Mouse (Mus musculus): ENCODE measurements around the gene Dmrtc2. TPM values are rescaled to one million over a fixed set of nuclear protein-coding genes. Genes with fewer than 3 reads are reported as not detected.
A peak's percentile ranks its signal among the peaks of the same experiment; 100 is the strongest.
"Not testable (repeated sequence)": the region's sequence is repeated elsewhere in the genome, so short reads cannot be mapped to it uniquely, and the experiment has no call there.

Gene Dmrtc2
- polyA plus RNA-seq, 1 experiment from 2014 or later = 0.16 TPM

- DNase-seq (ENCODE audit: low spot score); H3K9me3 ChIP-seq (ENCODE audit: control insufficient read depth, low read length); H3K27me3 ChIP-seq (ENCODE audit: control insufficient read depth, insufficient read depth, low read length); H3K4me1 ChIP-seq (replicated peaks; ENCODE audit: control insufficient read depth, insufficient read depth, low read length); ATAC-seq (ENCODE audit: low FRiP score); H3K4me3 ChIP-seq (replicated peaks; ENCODE audit: low read length); H3K9ac ChIP-seq; H3K27ac ChIP-seq; H3K4me2 ChIP-seq (replicated peaks): not testable (repeated sequence)
- peaks cover 11% of the 10 kb centered on the region; the same call in 1 of the 2 replicates for H3K36me3 ChIP-seq (replicated peaks; ENCODE audit: control insufficient read depth, insufficient read depth)
- WGBS = 96% methylated on average over 2 of the region's 2 CpGs
These were observed 25.9 kb downstream of the Dmrtc2 start for GRCm38 (mm10) chr7:24895749-24896148.

- no peaks in the 10 kb centered on the region for H3K9me3 ChIP-seq (ENCODE audit: control insufficient read depth, low read length)
- no peak overlapping the region for H3K4me3 ChIP-seq (replicated peaks; ENCODE audit: low read length)
- H3K27me3 ChIP-seq (ENCODE audit: control insufficient read depth, insufficient read depth, low read length) = no peaks in the 10 kb centered on the region
- no peak for ATAC-seq (ENCODE audit: low FRiP score)
- H3K4me2 ChIP-seq (replicated peaks) = no peak overlapping the region
- peaks cover 5% of the 10 kb centered on the region; the same call in 1 of the 2 replicates for H3K36me3 ChIP-seq (replicated peaks; ENCODE audit: control insufficient read depth, insufficient read depth)
- DNase-seq (ENCODE audit: low spot score) = no peak
- no peaks in the 10 kb centered on the region for H3K4me1 ChIP-seq (replicated peaks; ENCODE audit: control insufficient read depth, insufficient read depth, low read length)
- H3K27ac ChIP-seq = no peak overlapping the region
- no peak overlapping the region for H3K9ac ChIP-seq
- 66% methylated on average over 8 of the region's 8 CpGs for WGBS
These were observed 26.4 kb downstream of the Dmrtc2 start for GRCm38 (mm10) chr7:24896269-24896668.

- no peak within 1 kb of the TSS for H3K27ac ChIP-seq
- H3K4me3 ChIP-seq (replicated peaks; ENCODE audit: low read length) = no peak within 1 kb of the TSS
- ATAC-seq (ENCODE audit: low FRiP score) (no peak), DNase-seq (ENCODE audit: low spot score) (no peak)
- no peaks in the 10 kb centered on the region for H3K27me3 ChIP-seq (ENCODE audit: control insufficient read depth, insufficient read depth, low read length)
- 87% methylated on average over 12 of the region's 12 CpGs for WGBS
- H3K9me3 ChIP-seq (ENCODE audit: control insufficient read depth, low read length) = no peaks in the 10 kb centered on the region
- no peaks in the 10 kb centered on the region for H3K4me1 ChIP-seq (replicated peaks; ENCODE audit: control insufficient read depth, insufficient read depth, low read length)
- H3K36me3 ChIP-seq (replicated peaks; ENCODE audit: control insufficient read depth, insufficient read depth) = peaks cover 4% of the 10 kb centered on the region; the same call in 1 of the 2 replicates
- H3K9ac ChIP-seq = no peak within 1 kb of the TSS
- H3K4me2 ChIP-seq (replicated peaks) = no peak within 1 kb of the TSS
These were observed 27.4 kb downstream of the Dmrtc2 start, which contains the start of gene Cd79a for GRCm38 (mm10) chr7:24897224-24897623. Gene Cd79a, plus strand, starts transcription at chr7:24897381.

- Histone ChIP-seq H3K9me3 (ENCODE audit: control insufficient read depth, low read length) (no peaks in the 10 kb centered on the region), H3K4me3 (replicated peaks; ENCODE audit: low read length) (no peak overlapping the region), H3K27me3 (ENCODE audit: control insufficient read depth, insufficient read depth, low read length) (no peaks in the 10 kb centered on the region), H3K27ac (no peak overlapping the region), H3K4me2 (replicated peaks) (no peak overlapping the region), H3K4me1 (replicated peaks; ENCODE audit: control insufficient read depth, insufficient read depth, low read length) (no peaks in the 10 kb centered on the region), H3K9ac (no peak overlapping the region), H3K36me3 (replicated peaks; ENCODE audit: control insufficient read depth, insufficient read depth) (no peaks in the 10 kb centered on the region)
- no peak for DNase-seq (ENCODE audit: low spot score)
- WGBS = 70% methylated on average over 5 of the region's 5 CpGs
- ATAC-seq (ENCODE audit: low FRiP score) = no peak
These were observed 28.1 kb downstream of the Dmrtc2 start for GRCm38 (mm10) chr7:24897959-24898358.

GRCm38 (mm10) chr7:24901114-24901513 lies 31.3 kb downstream of the Dmrtc2 start:
- ATAC-seq (ENCODE audit: low FRiP score) (no peak), DNase-seq (ENCODE audit: low spot score) (no peak)
- no peak overlapping the region for H3K4me3 ChIP-seq (replicated peaks; ENCODE audit: low read length)
- no peak overlapping the region for H3K27ac ChIP-seq
- no peaks in the 10 kb centered on the region for H3K36me3 ChIP-seq (replicated peaks; ENCODE audit: control insufficient read depth, insufficient read depth)
- H3K4me1 ChIP-seq (replicated peaks; ENCODE audit: control insufficient read depth, insufficient read depth, low read length) = peaks cover 18% of the 10 kb centered on the region
- H3K9ac ChIP-seq = no peak overlapping the region
- H3K9me3 ChIP-seq (ENCODE audit: control insufficient read depth, low read length) = no peaks in the 10 kb centered on the region
- no peaks in the 10 kb centered on the region for H3K27me3 ChIP-seq (ENCODE audit: control insufficient read depth, insufficient read depth, low read length)
- H3K4me2 ChIP-seq (replicated peaks) = no peak overlapping the region
- 74% methylated on average over 6 of the region's 6 CpGs for WGBS

- Histone ChIP-seq H3K9ac (no peak overlapping the region), H3K9me3 (ENCODE audit: control insufficient read depth, low read length) (no peaks in the 10 kb centered on the region), H3K36me3 (replicated peaks; ENCODE audit: control insufficient read depth, insufficient read depth) (no peaks in the 10 kb centered on the region), H3K4me1 (replicated peaks; ENCODE audit: control insufficient read depth, insufficient read depth, low read length) (peaks cover 23% of the 10 kb centered on the region), H3K27ac (no peak overlapping the region), H3K27me3 (ENCODE audit: control insufficient read depth, insufficient read depth, low read length) (no peaks in the 10 kb centered on the region), H3K4me2 (replicated peaks) (no peak overlapping the region), H3K4me3 (replicated peaks; ENCODE audit: low read length) (no peak overlapping the region)
- 87% methylated on average over 1 of the region's 1 CpGs for WGBS
- ATAC-seq (ENCODE audit: low FRiP score) (no peak), DNase-seq (ENCODE audit: low spot score) (no peak)
These were observed 32.0 kb downstream of the Dmrtc2 start for GRCm38 (mm10) chr7:24901842-24902241.

GRCm38 (mm10) chr7:24902264-24902629 lies 32.4 kb downstream of the Dmrtc2 start:
- WGBS = 61% methylated on average over 2 of the region's 2 CpGs
- H3K9ac ChIP-seq = peak overlapping the region; percentile 64
- peak overlapping the region; percentile 28; the same call in 1 of the 2 replicates for H3K27ac ChIP-seq
- H3K4me3 ChIP-seq (replicated peaks; ENCODE audit: low read length) = peak overlapping the region; percentile 56
- H3K4me1 ChIP-seq (replicated peaks; ENCODE audit: control insufficient read depth, insufficient read depth, low read length) = peaks cover 23% of the 10 kb centered on the region
- H3K27me3 ChIP-seq (ENCODE audit: control insufficient read depth, insufficient read depth, low read length) = no peaks in the 10 kb centered on the region
- DNase-seq (ENCODE audit: low spot score) (no peak), ATAC-seq (ENCODE audit: low FRiP score) (no peak)
- peak overlapping the region; percentile 86 for H3K4me2 ChIP-seq (replicated peaks)
- H3K9me3 ChIP-seq (ENCODE audit: control insufficient read depth, low read length) = no peaks in the 10 kb centered on the region
- no peaks in the 10 kb centered on the region for H3K36me3 ChIP-seq (replicated peaks; ENCODE audit: control insufficient read depth, insufficient read depth)

- 7% methylated on average over 51 of the region's 68 CpGs for WGBS
These were observed 33.0 kb downstream of the Dmrtc2 start, which contains the start of gene Arhgef1 for GRCm38 (mm10) chr7:24902630-24903443. Gene Arhgef1, plus strand, starts transcription at chr7:24902912.

GRCm38 (mm10) chr7:24903444-24903825 lies 33.6 kb downstream of the Dmrtc2 start:
- Histone ChIP-seq H3K36me3 (replicated peaks; ENCODE audit: control insufficient read depth, insufficient read depth) (no peaks in the 10 kb centered on the region), H3K4me2 (replicated peaks) (peak overlapping the region; percentile 86), H3K27ac (no peak overlapping the region; the same call in 1 of the 2 replicates), H3K27me3 (ENCODE audit: control insufficient read depth, insufficient read depth, low read length) (no peaks in the 10 kb centered on the region), H3K4me1 (replicated peaks; ENCODE audit: control insufficient read depth, insufficient read depth, low read length) (peaks cover 23% of the 10 kb centered on the region), H3K9ac (no peak overlapping the region), H3K4me3 (replicated peaks; ENCODE audit: low read length) (peak overlapping the region; percentile 56), H3K9me3 (ENCODE audit: control insufficient read depth, low read length) (no peaks in the 10 kb centered on the region)
- WGBS = 47% methylated on average over 10 of the region's 10 CpGs
- DNase-seq (ENCODE audit: low spot score) (no peak), ATAC-seq (ENCODE audit: low FRiP score) (no peak)

More at GRCm38 (mm10) chr7:24902630-24903443, 33.0 kb downstream of the Dmrtc2 start, which contains the start of gene Arhgef1:
- ATAC-seq (ENCODE audit: low FRiP score) (no peak), DNase-seq (ENCODE audit: low spot score) (no peak)
- H3K4me2 ChIP-seq (replicated peaks) = peak within 1 kb of the TSS; percentile 86
- peak within 1 kb of the TSS; percentile 28; the same call in 1 of the 2 replicates for H3K27ac ChIP-seq
- no peaks in the 10 kb centered on the region for H3K36me3 ChIP-seq (replicated peaks; ENCODE audit: control insufficient read depth, insufficient read depth)
- H3K9ac ChIP-seq = peak within 1 kb of the TSS; percentile 64
- H3K4me1 ChIP-seq (replicated peaks; ENCODE audit: control insufficient read depth, insufficient read depth, low read length) = peaks cover 23% of the 10 kb centered on the region
- no peaks in the 10 kb centered on the region for H3K9me3 ChIP-seq (ENCODE audit: control insufficient read depth, low read length)
- no peaks in the 10 kb centered on the region for H3K27me3 ChIP-seq (ENCODE audit: control insufficient read depth, insufficient read depth, low read length)
- peak within 1 kb of the TSS; percentile 56 for H3K4me3 ChIP-seq (replicated peaks; ENCODE audit: low read length)

All from hindbrain, embryonic 14.5 days (tissue).